Mouse (Mus musculus) liver, adult 2 months (tissue): ENCODE data around the gene Fam240a.

ENCODE experiments used
- CTCF ChIP-seq: fragments of 200-500 bp; IDR thresholded peaks from 2 replicates; pipeline ENCODE4 v1.5.1; 2011; ENCODE audit warnings: low read depth, low read length, control low read depth
- POLR2A ChIP-seq: fragments of 200-500 bp; IDR thresholded peaks from 2 replicates; pipeline ENCODE4 v1.6.1; 2011; ENCODE audit warnings: low read length, control low read depth; ENCODE audit not compliant: insufficient read depth; ENCODE audit errors: extremely low read depth

- TF ChIP-seq POLR2A (no peak), CTCF (no peak)
Measured at GRCm38 (mm10) chr9:110888935-110889334, 27.7 kb downstream of the Fam240a start.
